Mouse (Mus musculus) ovary, postnatal 14 days (tissue): ENCODE measurements around the gene Irgq.

Experiments
- DNase-seq: peaks from one replicate; pipeline ENCODE4 v3.0.0; 2022; ENCODE audit warnings: low spot score

Gene Irgq

GRCm38 (mm10) chr7:24546634-24547389 is 16.3 kb downstream of the Irgq start:
- peak; percentile 97 for DNase-seq

GRCm38 (mm10) chr7:24547534-24548036 is 17.1 kb downstream of the Irgq start:
- no peak for DNase-seq

GRCm38 (mm10) chr7:24551985-24552759 is 21.7 kb downstream of the Irgq start:
- DNase-seq: no peak

GRCm38 (mm10) chr7:24555786-24556185 is 25.3 kb downstream of the Irgq start:
- DNase-seq: no peak

- no peak for DNase-seq
Measured at GRCm38 (mm10) chr7:24561450-24561849, 31.0 kb downstream of the Irgq start.

- no peak for DNase-seq
Measured at GRCm38 (mm10) chr7:24563191-24563836, 32.8 kb downstream of the Irgq start.

GRCm38 (mm10) chr7:24563837-24564206 is 33.3 kb downstream of the Irgq start:
- DNase-seq: no peak

- peak; percentile 54 for DNase-seq
Measured at GRCm38 (mm10) chr7:24564607-24565265, 34.2 kb downstream of the Irgq start.

- DNase-seq: no peak
Measured at GRCm38 (mm10) chr7:24565627-24566026, 35.1 kb downstream of the Irgq start.

GRCm38 (mm10) chr7:24566206-24566605 is 35.7 kb downstream of the Irgq start:
- no peak for DNase-seq

- no peak for DNase-seq
Measured at GRCm38 (mm10) chr7:24568512-24568911, 38.0 kb downstream of the Irgq start.

GRCm38 (mm10) chr7:24571071-24571470 is 40.6 kb downstream of the Irgq start:
- DNase-seq: no peak

- no peak for DNase-seq
Measured at GRCm38 (mm10) chr7:24572455-24572854, 42.0 kb downstream of the Irgq start.

- no peak for DNase-seq
Measured at GRCm38 (mm10) chr7:24574224-24574796, 43.8 kb downstream of the Irgq start.

- DNase-seq: no peak
Measured at GRCm38 (mm10) chr7:24577811-24578210, 47.3 kb downstream of the Irgq start.

GRCm38 (mm10) chr7:24584876-24585275 is 54.4 kb downstream of the Irgq start:
- DNase-seq: no peak

GRCm38 (mm10) chr7:24585995-24586394 is 55.5 kb downstream of the Irgq start:
- no peak for DNase-seq

- DNase-seq: no peak
Measured at GRCm38 (mm10) chr7:24586828-24587227, 56.3 kb downstream of the Irgq start.

GRCm38 (mm10) chr7:24587330-24588105 is 57.0 kb downstream of the Irgq start, which contains the start of the genes Ethe1 and Zfp575:
Ethe1 (plus strand) TSS chr7:24587543.
Zfp575 (minus strand) TSS chr7:24587641.
- DNase-seq: peak; percentile 51
